ENCODE assay signal across 9 mouse cellular contexts in genomic region chr14:121405546-121405945, GRCm38 (mm10). TPM values are rescaled to one million over a fixed set of nuclear protein-coding genes. Genes with fewer than 3 reads are reported as not detected.
A peak's percentile ranks its signal among the peaks of the same experiment; 100 is the strongest.
DNase-seq lines count a peak whose midpoint lies in the region; ATAC-seq lines count a peak whose summit lies in the region.
"Had no signal": no experiment of that assay in that cellular context is flagged by ENCODE, and none has a peak within 500 bp of the region (broad histone marks: within the 10 kb centered on the region; RNA-seq: fewer than 3 reads in every experiment).

No protein-coding gene starts in this region.

- no peak overlapping the region for H3K27ac ChIP-seq in kidney, embryonic 16.5 days (ENCODE audit: low read length)
- no peak overlapping the region for H3K27ac ChIP-seq in embryonic facial prominence, embryonic 14.5 days (replicated peaks; ENCODE audit: low read depth, low read length)
- no peak overlapping the region for H3K27ac ChIP-seq in intestine, embryonic 15.5 days

- H3K9ac ChIP-seq in kidney, embryonic 16.5 days (replicated peaks; ENCODE audit: low read length), result no peak overlapping the region
- H3K9ac ChIP-seq in embryonic facial prominence, embryonic 14.5 days (ENCODE audit: low read depth, low read length), result no peak overlapping the region; the same call in 1 of the 2 replicates
- no peak overlapping the region for H3K9ac ChIP-seq in intestine, embryonic 15.5 days

- H3K36me3 ChIP-seq in kidney, embryonic 16.5 days (ENCODE audit: insufficient read depth, low read length), result no peaks in the 10 kb centered on the region
- no peaks in the 10 kb centered on the region for H3K36me3 ChIP-seq in embryonic facial prominence, embryonic 14.5 days (ENCODE audit: control insufficient read depth, insufficient read depth, low read length)
- no peaks in the 10 kb centered on the region for H3K36me3 ChIP-seq in intestine, embryonic 15.5 days

- H3K4me3 ChIP-seq in kidney, embryonic 16.5 days (ENCODE audit: low read length), result peak overlapping the region; percentile 17
- no peak overlapping the region for H3K4me3 ChIP-seq in embryonic facial prominence, embryonic 14.5 days (ENCODE audit: low read depth, low read length)
- H3K4me3 ChIP-seq in intestine, embryonic 15.5 days (replicated peaks), result no peak overlapping the region; the same call in 1 of the 2 replicates

- H3K9me3 ChIP-seq in kidney, embryonic 16.5 days (ENCODE audit: low read length), result no peaks in the 10 kb centered on the region
- 0 out of 2 replicates have a peak, but pooled peaks cover 3% of the 10 kb centered on the region for H3K9me3 ChIP-seq in embryonic facial prominence, embryonic 14.5 days (ENCODE audit: control insufficient read depth, low read length)
- H3K9me3 ChIP-seq in intestine, embryonic 15.5 days, result no peaks in the 10 kb centered on the region

- H3K4me1 ChIP-seq in kidney, embryonic 16.5 days (ENCODE audit: insufficient read depth, low read length), result 0 out of 2 replicates have a peak, but pooled peaks cover 5% of the 10 kb centered on the region
- no peaks in the 10 kb centered on the region for H3K4me1 ChIP-seq in embryonic facial prominence, embryonic 14.5 days (ENCODE audit: control insufficient read depth, insufficient read depth, low read length)
- no peaks in the 10 kb centered on the region for H3K4me1 ChIP-seq in intestine, embryonic 15.5 days (replicated peaks)

- no peak for ATAC-seq in kidney, embryonic 16.5 days (ENCODE audit: low FRiP score, low TSS enrichment)
- no peak for ATAC-seq in embryonic facial prominence, embryonic 14.5 days (ENCODE audit: low read depth)
- ATAC-seq in intestine, embryonic 15.5 days, result no peak
- ATAC-seq: Patski had no signal

- peak overlapping the region; percentile 47 for H3K4me2 ChIP-seq in kidney, embryonic 16.5 days (replicated peaks; ENCODE audit: low read depth, low read length)
- H3K4me2 ChIP-seq in embryonic facial prominence, embryonic 14.5 days (ENCODE audit: low read depth, low read length), result peak overlapping the region; percentile 46
- peak overlapping the region; percentile 48 for H3K4me2 ChIP-seq in intestine, embryonic 15.5 days (replicated peaks)

- no peak for DNase-seq in kidney, postnatal 25 days
- DNase-seq in embryonic facial prominence, embryonic 14.5 days (ENCODE audit: low spot score), result no peak
- peak; percentile 52 for DNase-seq in naive thymus-derived CD4-positive, alpha-beta T cell, adult 2 months (ENCODE audit: low read depth)
- no peak for DNase-seq in adrenal gland, adult (ENCODE audit: inconsistent age in 2 of 2, low spot score in 1 of 2)
- no peak for DNase-seq in thymus, adult 18-20 months
- DNase-seq in right cerebral cortex, postnatal 25 days, result no peak

- H3K27me3 ChIP-seq in kidney, embryonic 16.5 days (ENCODE audit: insufficient read depth, low read length), result no peaks in the 10 kb centered on the region
- no peaks in the 10 kb centered on the region for H3K27me3 ChIP-seq in embryonic facial prominence, embryonic 14.5 days (replicated peaks; ENCODE audit: control insufficient read depth, insufficient read depth, low read length)
- H3K27me3 ChIP-seq in intestine, embryonic 15.5 days (replicated peaks), result no peaks in the 10 kb centered on the region
- H3K27me3 ChIP-seq: Patski had no signal

- 46% methylated on average over 15 of the region's 15 CpGs for WGBS in kidney, embryonic 16.5 days
- WGBS in embryonic facial prominence, embryonic 14.5 days, result 56% methylated on average over 15 of the region's 15 CpGs
- 35% methylated on average over 15 of the region's 15 CpGs for WGBS in intestine, embryonic 15.5 days

RNA-seq across cellular contexts. Expression of gene Stk24, which starts 25.7 kb away (rescaled TPM):
- 34.8 and 38.0 TPM in 2 replicates for polyA plus RNA-seq in kidney, embryonic 16.5 days (2015; fragmentation: Nextera tagmentation; extraction: Ambion mirVana)
- 38.9 and 46.0 TPM in 2 replicates for polyA plus RNA-seq in embryonic facial prominence, embryonic 14.5 days (2014; fragmentation: Nextera tagmentation; extraction: Ambion mirVana)
- polyA plus RNA-seq in intestine, embryonic 15.5 days (2015; fragmentation: Nextera tagmentation; extraction: Ambion mirVana), result 41.3 and 43.7 TPM in 2 replicates
